Mouse (Mus musculus): ENCODE data around the gene Ccdc57. TPM values are rescaled to one million over a fixed set of nuclear protein-coding genes. Genes with fewer than 3 reads are reported as not detected.

Gene Ccdc57
- polyA plus RNA-seq, 2 experiments: 3.8 to 7.1 TPM

DNA sequence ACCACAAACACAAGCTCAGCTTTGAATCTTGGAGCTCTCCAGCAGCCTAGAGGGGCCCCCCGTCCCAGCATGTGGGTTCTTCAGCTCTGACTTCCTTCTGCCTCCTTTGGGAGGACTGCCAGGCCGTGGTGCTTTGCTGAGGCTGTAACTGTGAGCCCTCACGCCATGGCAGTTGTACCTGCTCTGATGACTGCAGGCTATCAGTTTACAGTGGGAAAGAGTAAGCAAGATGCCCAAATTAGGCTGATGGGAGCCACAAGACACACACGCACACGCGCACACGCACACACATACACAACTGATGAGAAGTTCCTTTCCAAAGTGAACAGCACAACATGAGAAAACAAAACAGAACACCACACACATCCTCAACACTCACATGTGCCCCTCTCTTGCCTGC is 30.2 kb upstream of the Ccdc57 start:
- no peak overlapping the region for H3K4me3 ChIP-seq (replicated peaks; ENCODE audit: low read length)
- no peak overlapping the region for H3K4me2 ChIP-seq (replicated peaks; ENCODE audit: low read depth, low read length, severe bottlenecking)
- no peak overlapping the region for H3K27ac ChIP-seq (replicated peaks; ENCODE audit: low read depth, low read length)
- no peak for TF ChIP-seq POLR2A (IDR thresholded peaks at IDR 0.05; ENCODE audit: borderline replicate concordance, extremely low read depth, insufficient read depth, insufficient read length)
- DNase-seq (ENCODE audit: low spot score): no peak
- WGBS: 80% methylated on average over 7 of the region's 7 CpGs
- no peaks in the 10 kb centered on the region for H3K27me3 ChIP-seq (ENCODE audit: control insufficient read depth, insufficient read depth, low read length)
- no peak overlapping the region for H3K9ac ChIP-seq (ENCODE audit: low read depth, low read length, severe bottlenecking)
- ATAC-seq (ENCODE audit: low FRiP score, low read depth): no peak
- H3K36me3 ChIP-seq (ENCODE audit: control insufficient read depth, insufficient read depth, low read length): peaks cover 96% of the 10 kb centered on the region
- H3K9me3 ChIP-seq (ENCODE audit: control insufficient read depth, low read length): no peaks in the 10 kb centered on the region
- H3K4me1 ChIP-seq (ENCODE audit: control insufficient read depth, insufficient read depth, low read length): no peaks in the 10 kb centered on the region

DNA sequence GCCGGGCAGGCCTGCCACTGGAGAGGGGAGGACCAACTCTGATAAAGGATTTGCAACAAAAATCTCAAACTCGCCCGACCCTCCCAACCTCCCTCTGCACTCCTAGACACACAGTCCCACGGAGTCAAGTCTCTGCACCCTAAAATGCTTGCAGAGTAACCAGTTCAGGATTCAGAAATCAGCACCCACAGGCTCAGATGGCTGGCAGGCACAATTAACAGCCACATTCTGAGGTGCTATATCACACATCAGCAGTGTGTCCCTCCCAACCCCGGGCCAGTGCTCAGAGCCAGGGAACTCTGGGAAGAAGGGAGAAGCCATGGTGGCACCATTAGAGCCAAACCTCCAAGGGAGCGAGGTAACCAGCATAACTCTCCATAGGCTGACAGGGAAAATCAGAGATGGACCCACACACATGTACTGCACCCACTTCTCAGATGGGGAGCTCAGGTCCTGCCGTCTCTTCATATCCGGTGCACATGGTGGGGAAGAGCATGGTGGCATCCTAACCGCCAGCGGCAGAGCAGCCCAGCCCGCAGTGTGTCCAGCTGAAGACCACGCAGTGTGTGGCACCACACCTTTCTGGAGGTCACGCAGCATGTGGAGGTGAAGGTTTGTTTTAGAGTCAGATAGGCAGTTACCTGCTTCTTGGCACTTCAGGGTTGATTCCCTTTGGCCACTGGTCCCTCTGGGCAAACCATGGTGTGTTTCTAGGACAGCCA is 29.5 kb upstream of the Ccdc57 start:
- Histone ChIP-seq H3K27me3 (ENCODE audit: control insufficient read depth, insufficient read depth, low read length) (no peaks in the 10 kb centered on the region), H3K27ac (replicated peaks; ENCODE audit: low read depth, low read length) (no peak overlapping the region), H3K4me1 (ENCODE audit: control insufficient read depth, insufficient read depth, low read length) (no peaks in the 10 kb centered on the region), H3K4me3 (replicated peaks; ENCODE audit: low read length) (no peak overlapping the region), H3K4me2 (replicated peaks; ENCODE audit: low read depth, low read length, severe bottlenecking) (no peak overlapping the region), H3K9ac (ENCODE audit: low read depth, low read length, severe bottlenecking) (no peak overlapping the region), H3K36me3 (ENCODE audit: control insufficient read depth, insufficient read depth, low read length) (peaks cover 95% of the 10 kb centered on the region), H3K9me3 (ENCODE audit: control insufficient read depth, low read length) (no peaks in the 10 kb centered on the region)
- 92% methylated on average over 13 of the region's 13 CpGs for WGBS
- ATAC-seq (ENCODE audit: low FRiP score, low read depth) (no peak), DNase-seq (ENCODE audit: low spot score) (no peak)
- TF ChIP-seq POLR2A (IDR thresholded peaks at IDR 0.05; ENCODE audit: borderline replicate concordance, extremely low read depth, insufficient read depth, insufficient read length): no peak

DNA sequence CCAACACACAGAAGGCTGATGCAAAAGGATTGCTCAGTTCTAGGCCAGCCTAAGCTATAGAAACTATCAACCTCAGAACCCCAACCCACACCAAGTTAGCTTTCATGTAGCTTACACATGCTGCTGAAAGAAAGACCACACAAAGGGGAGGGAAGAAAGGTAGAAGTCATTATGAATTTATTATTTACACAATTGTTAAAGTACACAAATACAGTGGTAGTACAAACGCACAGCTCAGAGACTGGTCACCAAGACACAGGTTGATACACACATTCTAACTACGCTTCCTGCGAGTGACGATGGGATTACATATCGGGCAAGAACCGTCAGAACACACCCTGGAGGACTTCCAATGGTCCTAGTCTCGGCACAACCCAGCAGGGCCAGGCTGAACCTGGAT is 28.9 kb upstream of the Ccdc57 start:
- Histone ChIP-seq H3K4me3 (replicated peaks; ENCODE audit: low read length) (no peak overlapping the region), H3K4me2 (replicated peaks; ENCODE audit: low read depth, low read length, severe bottlenecking) (no peak overlapping the region), H3K9me3 (ENCODE audit: control insufficient read depth, low read length) (no peaks in the 10 kb centered on the region), H3K27me3 (ENCODE audit: control insufficient read depth, insufficient read depth, low read length) (no peaks in the 10 kb centered on the region), H3K4me1 (ENCODE audit: control insufficient read depth, insufficient read depth, low read length) (no peaks in the 10 kb centered on the region), H3K9ac (ENCODE audit: low read depth, low read length, severe bottlenecking) (no peak overlapping the region), H3K27ac (replicated peaks; ENCODE audit: low read depth, low read length) (no peak overlapping the region), H3K36me3 (ENCODE audit: control insufficient read depth, insufficient read depth, low read length) (peaks cover 94% of the 10 kb centered on the region)
- 90% methylated on average over 7 of the region's 7 CpGs for WGBS
- TF ChIP-seq POLR2A (IDR thresholded peaks at IDR 0.05; ENCODE audit: borderline replicate concordance, extremely low read depth, insufficient read depth, insufficient read length): no peak
- ATAC-seq (ENCODE audit: low FRiP score, low read depth): no peak
- no peak for DNase-seq (ENCODE audit: low spot score)

DNA sequence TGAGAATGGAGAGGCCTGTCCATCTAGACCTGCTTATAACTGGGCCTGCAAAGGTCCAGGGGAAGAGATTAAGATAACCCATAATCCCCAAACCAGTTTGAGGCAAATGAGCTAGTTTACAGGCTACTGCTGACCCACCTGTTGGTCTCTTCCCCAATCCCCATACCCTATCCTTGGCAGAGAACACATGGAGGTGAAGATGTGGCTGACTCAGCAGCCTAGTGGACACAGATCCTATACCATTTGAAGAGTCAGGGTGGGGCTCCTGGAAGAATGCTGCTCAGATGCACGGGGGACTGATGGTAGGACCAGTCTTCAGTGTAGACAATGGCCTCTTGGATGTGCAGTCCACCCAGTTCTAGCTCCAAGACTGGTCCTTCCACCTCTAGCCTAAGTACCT is 27.6 kb upstream of the Ccdc57 start:
- no peak overlapping the region for H3K9ac ChIP-seq (ENCODE audit: low read depth, low read length, severe bottlenecking)
- no peak for TF ChIP-seq POLR2A (IDR thresholded peaks at IDR 0.05; ENCODE audit: borderline replicate concordance, extremely low read depth, insufficient read depth, insufficient read length)

DNA sequence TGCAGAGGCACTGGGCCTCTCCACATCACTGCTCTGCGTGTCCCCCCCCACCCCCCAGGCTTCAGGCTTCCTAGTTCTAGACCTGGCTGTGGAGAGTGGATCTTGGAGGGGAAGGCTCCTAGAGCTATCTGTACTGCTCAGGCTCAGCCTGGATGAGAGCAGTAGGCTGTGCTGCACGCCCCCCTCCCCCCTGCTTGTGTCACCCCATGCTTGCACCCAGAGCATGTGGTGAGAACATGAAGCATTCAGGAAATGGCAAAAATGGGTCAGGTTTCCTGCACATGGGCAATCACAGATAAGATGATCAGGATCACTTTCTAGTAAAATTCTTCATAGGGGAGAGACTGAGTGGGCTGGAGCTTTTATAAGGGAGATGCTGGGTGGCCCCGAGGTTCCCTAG is 26.9 kb upstream of the Ccdc57 start:
- ATAC-seq (ENCODE audit: low FRiP score, low read depth) (no peak), DNase-seq (ENCODE audit: low spot score) (no peak)
- H3K27ac ChIP-seq (replicated peaks; ENCODE audit: low read depth, low read length): no peak overlapping the region
- H3K27me3 ChIP-seq (ENCODE audit: control insufficient read depth, insufficient read depth, low read length): no peaks in the 10 kb centered on the region
- no peak overlapping the region for H3K9ac ChIP-seq (ENCODE audit: low read depth, low read length, severe bottlenecking)
- H3K4me3 ChIP-seq (replicated peaks; ENCODE audit: low read length): no peak overlapping the region
- H3K4me2 ChIP-seq (replicated peaks; ENCODE audit: low read depth, low read length, severe bottlenecking): no peak overlapping the region
- H3K4me1 ChIP-seq (ENCODE audit: control insufficient read depth, insufficient read depth, low read length): no peaks in the 10 kb centered on the region
- peaks cover 93% of the 10 kb centered on the region for H3K36me3 ChIP-seq (ENCODE audit: control insufficient read depth, insufficient read depth, low read length)
- TF ChIP-seq POLR2A (IDR thresholded peaks at IDR 0.05; ENCODE audit: borderline replicate concordance, extremely low read depth, insufficient read depth, insufficient read length): no peak
- WGBS: 58% methylated on average over 3 of the region's 3 CpGs
- no peaks in the 10 kb centered on the region for H3K9me3 ChIP-seq (ENCODE audit: control insufficient read depth, low read length)

More for the DNA sequence above, 27.6 kb upstream of the Ccdc57 start:
- no peaks in the 10 kb centered on the region for H3K9me3 ChIP-seq (ENCODE audit: control insufficient read depth, low read length)
- ATAC-seq (ENCODE audit: low FRiP score, low read depth): no peak
- 74% methylated on average over 1 of the region's 1 CpGs for WGBS
- H3K27me3 ChIP-seq (ENCODE audit: control insufficient read depth, insufficient read depth, low read length): no peaks in the 10 kb centered on the region
- no peak for DNase-seq (ENCODE audit: low spot score)
- no peaks in the 10 kb centered on the region for H3K4me1 ChIP-seq (ENCODE audit: control insufficient read depth, insufficient read depth, low read length)
- no peak overlapping the region for H3K4me3 ChIP-seq (replicated peaks; ENCODE audit: low read length)
- no peak overlapping the region for H3K27ac ChIP-seq (replicated peaks; ENCODE audit: low read depth, low read length)
- H3K4me2 ChIP-seq (replicated peaks; ENCODE audit: low read depth, low read length, severe bottlenecking): no peak overlapping the region
- H3K36me3 ChIP-seq (ENCODE audit: control insufficient read depth, insufficient read depth, low read length): peaks cover 94% of the 10 kb centered on the region
